Mouse (Mus musculus): Measurements from ENCODE around the gene Lgr6.

DNA sequence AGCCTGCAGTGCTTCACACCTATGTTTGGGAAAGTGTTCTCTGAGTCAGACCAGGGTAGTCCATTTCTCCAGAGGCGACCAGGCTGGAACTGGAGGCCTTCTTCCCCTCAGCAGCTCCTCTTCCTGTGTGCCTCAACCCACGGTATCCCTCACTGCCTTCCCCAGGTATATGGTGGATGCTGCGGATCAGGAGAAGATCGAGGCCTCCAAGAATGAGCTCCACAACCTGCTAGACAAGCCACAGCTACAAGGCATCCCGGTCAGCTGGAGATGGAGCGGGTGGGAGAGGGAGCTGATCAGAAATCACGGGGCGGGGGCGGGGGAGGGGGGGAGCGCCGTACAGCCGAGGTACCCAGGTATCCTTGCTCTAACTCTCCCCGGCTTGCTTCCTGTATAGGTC is 48.9 kb upstream of the Lgr6 start:
- TF ChIP-seq CTCF (IDR thresholded peaks at IDR 0.05; ENCODE audit: borderline replicate concordance, extremely low read depth, insufficient read depth, insufficient read length) (no peak), POLR2A (IDR thresholded peaks at IDR 0.05; ENCODE audit: borderline replicate concordance, extremely low read depth, insufficient read depth, insufficient read length, poor library complexity, severe bottlenecking) (no peak)

Measured in brain, embryonic 14.5 days (tissue).